Mouse (Mus musculus) intestine, embryonic 14.5 days (tissue): ENCODE data around the gene Madd. TPM values are rescaled to one million over a fixed set of nuclear protein-coding genes. Genes with fewer than 3 reads are reported as not detected.

Source experiments
- ATAC-seq: fragments of 200-750 bp; cut with Nextera tagmentation; replicated peaks from 2 replicates; pipeline ENCODE4 v1.8.0; 2017; ENCODE audit warnings: low read depth, moderate number of reproducible peaks, moderate TSS enrichment, moderate library complexity; ENCODE audit not compliant: low FRiP score, low TSS enrichment
- DNase-seq: peaks from one replicate; pipeline ENCODE4 v3.0.0-alpha.2; 2018; ENCODE audit warnings: low spot score
- H3K27ac ChIP-seq: fragments of 300-500 bp; sonication (generic); 2 replicates; pipeline ENCODE4 v1.5.1; 2014; ENCODE audit warnings: low read depth, mild to moderate bottlenecking, control low read depth
- H3K27me3 ChIP-seq: fragments of 300-500 bp; sonication (generic); replicated peaks from 2 replicates; pipeline ENCODE4 v1.6.1; 2014; ENCODE audit warnings: low read length, control low read depth; ENCODE audit not compliant: control insufficient read depth, insufficient read depth
- H3K36me3 ChIP-seq: fragments of 300-500 bp; sonication (generic); 2 replicates; pipeline ENCODE4 v1.6.1; 2014; ENCODE audit warnings: low read length, control low read depth; ENCODE audit not compliant: control insufficient read depth, insufficient read depth
- H3K4me1 ChIP-seq: fragments of 300-500 bp; sonication (generic); replicated peaks from 2 replicates; pipeline ENCODE4 v1.6.1; 2014; ENCODE audit warnings: low read length, control low read depth, mixed read lengths; ENCODE audit not compliant: control insufficient read depth, insufficient read depth
- H3K4me2 ChIP-seq: fragments of 300-500 bp; sonication (generic); 2 replicates; pipeline ENCODE4 v1.6.1; 2014; ENCODE audit warnings: low read length
- H3K4me3 ChIP-seq: fragments of 300-500 bp; sonication (generic); 2 replicates; pipeline ENCODE4 v1.5.1; 2014; ENCODE audit warnings: low read depth, low read length, control low read depth, mixed read lengths
- H3K9ac ChIP-seq: fragments of 300-500 bp; sonication (generic); 2 replicates; pipeline ENCODE4 v1.6.1; 2014; ENCODE audit warnings: mild to moderate bottlenecking, low read length
- H3K9me3 ChIP-seq: fragments of 300-500 bp; sonication (generic); 2 replicates; pipeline ENCODE4 v1.6.1; 2016; ENCODE audit warnings: low read length, control low read depth; ENCODE audit not compliant: control insufficient read depth
- WGBS: fragments of 180-500 bp; shearing (Covaris S2); extraction: QIAGEN DNeasy Blood & Tissue Kit; methylation state at CpG from one replicate; pipeline ENCODE4 v1.1.7; 2014; 5-methylcytosine and 5-hydroxymethylcytosine counted together
- polyA plus RNA-seq: library from polyadenylated mRNA; unstranded; fragments of >200 nt; fragmentation: Nextera tagmentation; extraction: Ambion mirVana; gene quantifications from 2 replicates; pipeline ENCODE4 v1.2.1, GENCODE M21; 2014

Gene Madd
- 8.7 and 9.6 TPM in 2 replicates for polyA plus RNA-seq

- Histone ChIP-seq H3K4me3 (peak within 1 kb of the TSS; percentile 96), H3K9ac (peak within 1 kb of the TSS; percentile 38), H3K9me3 (no peaks in the 10 kb centered on the region), H3K27ac (peak within 1 kb of the TSS; percentile 48), H3K4me2 (peak within 1 kb of the TSS; percentile 57), H3K4me1 (peaks cover 7% of the 10 kb centered on the region), H3K36me3 (no peaks in the 10 kb centered on the region), H3K27me3 (no peaks in the 10 kb centered on the region)
- DNase-seq (no peak), ATAC-seq (no peak)
- 56% methylated on average over 15 of the region's 15 CpGs for WGBS
Observed at GRCm38 (mm10) chr2:91183711-91184405, at the start of gene Madd. TSS of gene Madd (minus strand) at chr2:91183837.

GRCm38 (mm10) chr2:91229735-91230134 lies 46.1 kb upstream of the Madd start:
- Histone ChIP-seq H3K27me3 (no peaks in the 10 kb centered on the region), H3K4me1 (no peaks in the 10 kb centered on the region), H3K4me2 (no peak overlapping the region), H3K9ac (no peak overlapping the region), H3K9me3 (no peaks in the 10 kb centered on the region), H3K4me3 (no peak overlapping the region), H3K36me3 (0 out of 2 replicates have a peak, but pooled peaks cover 3% of the 10 kb centered on the region), H3K27ac (no peak overlapping the region)
- ATAC-seq (no peak), DNase-seq (no peak)
- WGBS, result 82% methylated on average over 2 of the region's 2 CpGs

- Histone ChIP-seq H3K4me3 (no peak overlapping the region), H3K27me3 (no peaks in the 10 kb centered on the region), H3K9me3 (no peaks in the 10 kb centered on the region), H3K4me2 (no peak overlapping the region), H3K36me3 (no peaks in the 10 kb centered on the region), H3K9ac (no peak overlapping the region), H3K4me1 (no peaks in the 10 kb centered on the region), H3K27ac (no peak overlapping the region)
- DNase-seq (no peak), ATAC-seq (no peak)
- 77% methylated on average over 2 of the region's 2 CpGs for WGBS
Observed at GRCm38 (mm10) chr2:91223614-91224013, 40.0 kb upstream of the Madd start.

- no peak overlapping the region for H3K9ac ChIP-seq
- no peaks in the 10 kb centered on the region for H3K9me3 ChIP-seq
- H3K27me3 ChIP-seq, result no peaks in the 10 kb centered on the region
- ATAC-seq, result no peak
- H3K4me2 ChIP-seq, result no peak overlapping the region
- H3K27ac ChIP-seq, result no peak overlapping the region
- 99% methylated on average over 3 of the region's 3 CpGs for WGBS
- no peak overlapping the region for H3K4me3 ChIP-seq
- H3K36me3 ChIP-seq, result peaks cover 22% of the 10 kb centered on the region; the same call in 1 of the 2 replicates
- no peak for DNase-seq
- no peaks in the 10 kb centered on the region for H3K4me1 ChIP-seq
Observed at GRCm38 (mm10) chr2:91220501-91220900, 36.9 kb upstream of the Madd start.

- Histone ChIP-seq H3K36me3 (peaks cover 44% of the 10 kb centered on the region), H3K9me3 (no peaks in the 10 kb centered on the region), H3K4me2 (no peak overlapping the region), H3K4me3 (no peak overlapping the region), H3K27me3 (no peaks in the 10 kb centered on the region), H3K4me1 (no peaks in the 10 kb centered on the region), H3K9ac (no peak overlapping the region), H3K27ac (no peak overlapping the region)
- DNase-seq (no peak), ATAC-seq (no peak)
- 71% methylated on average over 4 of the region's 4 CpGs for WGBS
Observed at GRCm38 (mm10) chr2:91217032-91217431, 33.4 kb upstream of the Madd start.

- no peaks in the 10 kb centered on the region for H3K27me3 ChIP-seq
- H3K4me3 ChIP-seq, result no peak overlapping the region
- H3K27ac ChIP-seq, result no peak overlapping the region
- ATAC-seq (no peak), DNase-seq (no peak)
- no peaks in the 10 kb centered on the region for H3K4me1 ChIP-seq
- no peaks in the 10 kb centered on the region for H3K9me3 ChIP-seq
- H3K36me3 ChIP-seq, result peaks cover 79% of the 10 kb centered on the region
- H3K9ac ChIP-seq, result no peak overlapping the region
- H3K4me2 ChIP-seq, result no peak overlapping the region
Observed at GRCm38 (mm10) chr2:91213311-91213710, 29.7 kb upstream of the Madd start.

- H3K4me2 ChIP-seq, result no peak overlapping the region
- H3K9ac ChIP-seq, result no peak overlapping the region
- H3K4me3 ChIP-seq, result no peak overlapping the region
- H3K4me1 ChIP-seq, result peaks cover 12% of the 10 kb centered on the region
- no peak for DNase-seq
- H3K36me3 ChIP-seq, result peaks cover 58% of the 10 kb centered on the region
- H3K27me3 ChIP-seq, result no peaks in the 10 kb centered on the region
- no peak for ATAC-seq
- H3K27ac ChIP-seq, result no peak overlapping the region
- WGBS, result 84% methylated on average over 9 of the region's 9 CpGs
- no peaks in the 10 kb centered on the region for H3K9me3 ChIP-seq
Observed at GRCm38 (mm10) chr2:91206254-91206775, 22.7 kb upstream of the Madd start.

GRCm38 (mm10) chr2:91202972-91203656 lies 19.5 kb upstream of the Madd start:
- Histone ChIP-seq H3K4me1 (peaks cover 12% of the 10 kb centered on the region), H3K9ac (peak overlapping the region; percentile 81), H3K27ac (peak overlapping the region; percentile 92), H3K4me2 (peak overlapping the region; percentile 90), H3K9me3 (no peaks in the 10 kb centered on the region), H3K4me3 (peak overlapping the region; percentile 72), H3K36me3 (peaks cover 29% of the 10 kb centered on the region), H3K27me3 (no peaks in the 10 kb centered on the region)
- ATAC-seq, result no peak; the same call in 1 of the 2 replicates
- WGBS, result 10% methylated on average over 20 of the region's 20 CpGs
- DNase-seq, result no peak
